Mouse (Mus musculus) limb, embryonic 15.5 days (tissue): Measurements from ENCODE around the gene Dnajb12. TPM values are rescaled to one million over a fixed set of nuclear protein-coding genes. Genes with fewer than 3 reads are reported as not detected.

Source experiments
- ATAC-seq: fragments of 200-750 bp; cut with Nextera tagmentation; 2 replicates; pipeline ENCODE4 v1.8.0; 2017; ENCODE audit warnings: low read depth, moderate TSS enrichment; ENCODE audit not compliant: insufficient number of reproducible peaks, low FRiP score, low TSS enrichment
- H3K27ac ChIP-seq: fragments of 300-500 bp; sonication (generic); 2 replicates; pipeline ENCODE4 v1.5.1; 2015; ENCODE audit warnings: moderate library complexity, mild to moderate bottlenecking, inconsistent platforms
- H3K27me3 ChIP-seq: fragments of 300-500 bp; sonication (generic); 2 replicates; pipeline ENCODE4 v1.6.1; 2015; ENCODE audit warnings: inconsistent platforms
- H3K36me3 ChIP-seq: fragments of 300-500 bp; sonication (generic); 2 replicates; pipeline ENCODE4 v1.6.1; 2015; ENCODE audit warnings: inconsistent platforms
- H3K4me1 ChIP-seq: fragments of 300-500 bp; sonication (generic); 2 replicates; pipeline ENCODE4 v1.6.1; 2015; ENCODE audit warnings: inconsistent platforms
- H3K4me2 ChIP-seq: fragments of 300-500 bp; sonication (generic); 2 replicates; pipeline ENCODE4 v1.6.1; 2015; ENCODE audit warnings: mild to moderate bottlenecking, inconsistent platforms
- H3K4me3 ChIP-seq: fragments of 300-500 bp; sonication (generic); 2 replicates; pipeline ENCODE4 v1.5.1; 2015; ENCODE audit warnings: mild to moderate bottlenecking, inconsistent platforms
- H3K9ac ChIP-seq: fragments of 300-500 bp; sonication (generic); 2 replicates; pipeline ENCODE4 v1.6.1; 2015; ENCODE audit warnings: inconsistent platforms
- H3K9me3 ChIP-seq: fragments of 300-500 bp; sonication (generic); 2 replicates; pipeline ENCODE4 v1.6.1; 2016; ENCODE audit warnings: inconsistent platforms
- WGBS: fragments of 180-500 bp; shearing (Covaris S2); methylation state at CpG from one replicate; pipeline ENCODE4 v1.1.7; 2015; 5-methylcytosine and 5-hydroxymethylcytosine counted together
- polyA plus RNA-seq: library from polyadenylated mRNA; unstranded; fragments of >200 nt; fragmentation: Nextera tagmentation; extraction: Ambion mirVana; gene quantifications from 2 replicates; pipeline ENCODE4 v1.2.1, GENCODE M21; 2015

Gene Dnajb12
- polyA plus RNA-seq, 1 experiment from 2014 or later: 19.5 TPM

DNA sequence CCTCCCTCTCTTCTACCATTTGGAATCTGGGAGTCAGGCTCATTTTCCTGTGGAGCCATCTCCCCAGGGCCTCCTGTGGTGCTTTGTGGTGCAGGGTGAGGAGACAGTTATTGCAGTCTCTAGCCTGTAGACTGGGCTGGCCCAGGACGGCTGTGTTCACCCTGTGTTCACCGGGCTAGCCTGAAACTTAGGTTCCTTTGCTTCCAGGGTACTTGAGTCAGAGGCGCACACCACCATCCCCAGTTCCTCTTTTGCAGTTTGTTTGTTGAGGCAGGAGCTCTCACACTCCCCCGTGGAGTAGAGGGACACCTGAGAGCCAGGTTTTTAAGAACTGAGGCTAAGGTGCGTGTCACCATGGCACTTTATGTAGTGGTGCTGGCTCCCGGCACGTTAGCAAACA, 10.0 kb downstream of the Dnajb12 start:
- peaks cover 52% of the 10 kb centered on the region for H3K36me3 ChIP-seq
- WGBS: 84% methylated on average over 7 of the region's 7 CpGs
- no peaks in the 10 kb centered on the region for H3K27me3 ChIP-seq
- H3K4me1 ChIP-seq: peaks cover 8% of the 10 kb centered on the region; the same call in 1 of the 2 replicates
- no peak overlapping the region for H3K4me2 ChIP-seq
- no peaks in the 10 kb centered on the region for H3K9me3 ChIP-seq
- no peak for ATAC-seq
- no peak overlapping the region for H3K9ac ChIP-seq
- H3K27ac ChIP-seq: no peak overlapping the region
- no peak overlapping the region for H3K4me3 ChIP-seq

DNA sequence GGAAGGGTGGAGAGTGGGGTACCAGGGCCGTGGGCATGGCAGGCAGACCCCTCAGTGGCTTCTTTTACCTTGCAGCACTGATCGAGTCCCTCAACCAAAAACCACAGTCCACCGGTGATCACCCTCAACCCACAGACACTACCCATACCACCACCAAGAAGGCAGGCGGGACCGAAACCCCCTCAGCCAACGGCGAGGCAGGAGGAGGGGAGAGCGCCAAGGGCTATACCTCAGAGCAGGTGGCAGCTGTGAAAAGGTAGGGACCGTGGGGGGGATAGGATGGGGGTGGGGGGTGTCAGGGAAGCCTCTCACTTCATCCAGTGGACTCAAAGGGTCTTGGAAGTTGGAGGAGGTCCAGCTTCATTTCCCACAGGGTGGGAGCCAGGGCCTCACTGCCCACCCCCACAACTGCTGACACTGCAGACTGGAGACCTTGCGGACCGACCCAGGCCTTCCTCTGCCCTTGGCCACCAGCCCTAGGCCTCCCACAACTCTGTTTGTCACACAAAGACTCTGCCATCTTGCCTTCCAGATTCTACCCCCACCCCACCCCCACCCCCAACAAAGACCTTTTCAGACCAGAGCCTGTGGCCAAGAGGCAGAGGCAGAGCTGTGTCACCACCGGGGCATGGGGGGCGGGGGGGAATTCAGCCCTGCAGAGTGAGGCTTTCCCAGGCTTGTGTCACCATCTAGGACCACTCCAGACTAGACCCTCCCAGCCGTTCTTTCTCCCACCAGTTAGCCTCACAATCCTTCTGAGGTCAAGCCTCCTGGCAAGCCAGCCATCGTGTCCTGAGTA, 10.8 kb downstream of the Dnajb12 start:
- Histone ChIP-seq H3K27me3 (no peaks in the 10 kb centered on the region), H3K36me3 (peaks cover 54% of the 10 kb centered on the region), H3K9me3 (no peaks in the 10 kb centered on the region), H3K4me3 (no peak overlapping the region), H3K4me1 (peaks cover 14% of the 10 kb centered on the region), H3K4me2 (no peak overlapping the region), H3K9ac (no peak overlapping the region), H3K27ac (no peak overlapping the region)
- no peak for ATAC-seq
- WGBS: 84% methylated on average over 15 of the region's 15 CpGs

DNA sequence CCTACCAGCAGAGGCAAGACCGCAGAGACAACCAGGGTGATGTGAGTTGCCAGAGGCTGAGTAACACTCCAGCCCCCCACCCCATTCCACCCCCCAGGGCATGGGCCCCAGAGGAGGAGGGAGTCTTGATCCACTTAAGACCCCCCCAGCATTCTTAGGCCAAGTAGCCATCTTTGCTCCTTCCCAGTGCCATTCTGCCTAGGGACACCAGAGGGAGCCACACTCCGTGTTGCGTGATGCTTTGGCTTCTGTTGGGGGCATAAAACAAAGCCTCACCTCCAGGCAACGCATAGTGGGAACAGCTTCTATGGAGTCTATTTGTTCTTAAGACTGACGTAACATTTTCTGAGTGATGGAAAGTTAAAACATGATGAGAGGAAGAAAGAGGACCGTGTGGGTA, 13.6 kb downstream of the Dnajb12 start:
- no peak overlapping the region for H3K4me2 ChIP-seq
- H3K4me3 ChIP-seq: no peak overlapping the region
- no peaks in the 10 kb centered on the region for H3K27me3 ChIP-seq
- no peaks in the 10 kb centered on the region for H3K9me3 ChIP-seq
- ATAC-seq: no peak
- H3K36me3 ChIP-seq: peaks cover 75% of the 10 kb centered on the region
- no peak overlapping the region for H3K9ac ChIP-seq
- peaks cover 28% of the 10 kb centered on the region for H3K4me1 ChIP-seq
- 32% methylated on average over 6 of the region's 6 CpGs for WGBS
- H3K27ac ChIP-seq: no peak overlapping the region

DNA sequence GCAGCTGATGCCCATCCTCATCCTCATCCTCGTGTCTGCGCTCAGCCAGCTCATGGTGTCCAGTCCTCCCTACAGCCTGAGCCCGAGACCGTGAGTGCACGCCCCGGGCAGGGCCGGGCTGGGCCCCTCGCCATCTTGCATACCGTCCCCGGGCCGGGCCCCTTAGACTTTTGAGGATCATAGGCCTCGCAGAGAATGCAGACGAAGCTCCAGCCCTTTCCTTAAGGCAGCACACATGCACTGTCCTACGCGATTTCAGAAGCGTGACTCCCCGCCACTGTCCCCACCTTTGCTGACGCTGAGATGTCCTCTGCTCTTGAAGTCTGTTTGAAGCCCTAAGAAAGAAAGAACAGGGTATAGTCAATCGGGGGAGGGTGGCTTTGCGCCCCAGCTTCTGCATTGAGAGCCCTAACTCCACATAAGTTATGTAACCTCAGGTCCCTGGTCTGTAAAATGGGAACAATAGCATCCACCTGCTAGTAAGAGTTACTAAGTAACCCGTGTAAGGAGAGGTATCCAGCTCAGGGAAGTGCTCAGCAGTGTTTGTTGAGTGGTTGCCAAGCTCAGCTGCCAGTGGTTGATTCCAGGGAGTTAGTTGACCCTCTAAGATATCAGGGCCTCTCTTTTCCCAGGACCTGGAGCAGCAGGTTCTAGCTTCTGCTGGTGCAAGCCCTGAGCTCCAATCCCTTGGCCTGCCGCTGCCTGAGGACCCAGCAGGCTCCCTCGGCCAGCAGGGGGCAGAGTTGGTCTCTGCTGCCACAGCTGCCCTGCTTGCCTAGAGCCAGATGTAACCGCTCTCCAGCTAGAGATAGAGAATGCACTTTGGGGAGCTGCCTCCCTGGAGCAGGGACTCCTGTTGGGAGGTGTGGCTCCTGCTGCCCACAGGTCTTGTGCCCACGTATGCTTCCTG, 15.2 kb downstream of the Dnajb12 start:
- Histone ChIP-seq H3K9ac (no peak overlapping the region), H3K27ac (peak overlapping the region; percentile 47)
- no peak for ATAC-seq

DNA sequence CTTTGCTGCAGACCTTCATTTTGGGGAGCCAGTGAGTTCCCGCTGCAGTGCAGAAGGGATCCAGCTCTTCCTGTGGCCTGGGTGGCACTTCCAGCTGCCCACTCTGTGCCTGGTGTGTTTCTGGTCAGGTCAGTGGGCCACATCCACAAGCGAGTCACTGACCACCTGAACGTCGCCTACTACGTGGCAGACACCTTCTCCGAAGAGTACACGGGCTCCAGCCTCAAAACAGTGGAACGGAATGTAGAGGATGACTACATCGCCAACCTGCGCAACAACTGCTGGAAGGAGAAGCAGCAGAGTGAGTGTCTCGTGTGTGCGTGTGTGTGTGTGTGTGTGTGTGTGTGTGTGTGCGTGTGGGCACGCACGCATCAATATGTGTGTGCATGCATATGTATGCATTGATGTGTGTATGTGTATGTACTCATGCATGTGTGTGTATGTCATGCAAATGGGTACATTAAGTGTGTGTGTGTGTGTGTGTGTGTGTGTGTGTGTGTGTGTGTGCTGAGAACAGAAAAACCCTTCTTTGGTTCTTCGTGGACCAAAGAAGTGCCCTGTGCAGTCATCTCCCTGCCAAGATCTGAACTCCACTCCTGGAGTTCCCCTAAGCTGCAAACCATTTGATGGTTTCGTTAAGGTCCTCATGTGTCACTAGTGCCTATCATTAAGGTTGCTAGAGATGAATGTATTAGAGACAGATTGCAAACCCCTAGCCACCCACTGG, 16.3 kb downstream of the Dnajb12 start:
- H3K4me3 ChIP-seq: no peak overlapping the region
- H3K9ac ChIP-seq: 0 out of 2 replicates have a peak overlapping the region, but pooled peaks have one; percentile 7
- H3K9me3 ChIP-seq: no peaks in the 10 kb centered on the region
- peaks cover 54% of the 10 kb centered on the region for H3K4me1 ChIP-seq
- 92% methylated on average over 17 of the region's 17 CpGs for WGBS
- ATAC-seq: no peak
- H3K36me3 ChIP-seq: peaks cover 72% of the 10 kb centered on the region
- no peak overlapping the region for H3K4me2 ChIP-seq
- H3K27me3 ChIP-seq: no peaks in the 10 kb centered on the region
- H3K27ac ChIP-seq: peak overlapping the region; percentile 47

More for the DNA sequence above, 15.2 kb downstream of the Dnajb12 start:
- peaks cover 82% of the 10 kb centered on the region for H3K36me3 ChIP-seq
- peaks cover 43% of the 10 kb centered on the region for H3K4me1 ChIP-seq
- H3K4me2 ChIP-seq: no peak overlapping the region
- H3K9me3 ChIP-seq: no peaks in the 10 kb centered on the region
- no peak overlapping the region for H3K4me3 ChIP-seq
- H3K27me3 ChIP-seq: no peaks in the 10 kb centered on the region
- WGBS: 81% methylated on average over 25 of the region's 25 CpGs

DNA sequence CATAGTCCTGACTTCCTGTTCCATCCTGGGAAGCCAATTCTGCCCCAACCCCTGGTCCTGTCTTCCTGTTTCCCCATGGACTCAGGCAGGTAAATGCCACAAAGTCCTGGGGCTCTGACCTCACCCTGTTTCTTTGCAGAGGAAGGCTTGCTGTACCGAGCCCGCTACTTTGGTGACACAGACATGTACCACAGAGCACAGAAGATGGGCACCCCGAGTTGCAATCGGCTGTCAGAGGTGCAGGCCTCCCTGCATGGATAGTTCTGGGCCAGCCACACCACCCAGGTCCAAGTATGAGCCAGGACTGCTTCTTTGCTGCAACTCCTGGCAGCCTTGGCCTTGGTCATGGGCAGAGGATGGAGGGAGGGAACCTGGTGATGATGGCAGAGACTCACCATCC, 16.9 kb downstream of the Dnajb12 start:
- ATAC-seq: no peak
- Histone ChIP-seq H3K4me2 (no peak overlapping the region), H3K4me1 (peaks cover 60% of the 10 kb centered on the region), H3K9me3 (no peaks in the 10 kb centered on the region), H3K27ac (peak overlapping the region; percentile 75; the same call in 1 of the 2 replicates), H3K9ac (no peak overlapping the region), H3K27me3 (no peaks in the 10 kb centered on the region), H3K36me3 (peaks cover 67% of the 10 kb centered on the region), H3K4me3 (no peak overlapping the region)
- 100% methylated on average over 4 of the region's 4 CpGs for WGBS

DNA sequence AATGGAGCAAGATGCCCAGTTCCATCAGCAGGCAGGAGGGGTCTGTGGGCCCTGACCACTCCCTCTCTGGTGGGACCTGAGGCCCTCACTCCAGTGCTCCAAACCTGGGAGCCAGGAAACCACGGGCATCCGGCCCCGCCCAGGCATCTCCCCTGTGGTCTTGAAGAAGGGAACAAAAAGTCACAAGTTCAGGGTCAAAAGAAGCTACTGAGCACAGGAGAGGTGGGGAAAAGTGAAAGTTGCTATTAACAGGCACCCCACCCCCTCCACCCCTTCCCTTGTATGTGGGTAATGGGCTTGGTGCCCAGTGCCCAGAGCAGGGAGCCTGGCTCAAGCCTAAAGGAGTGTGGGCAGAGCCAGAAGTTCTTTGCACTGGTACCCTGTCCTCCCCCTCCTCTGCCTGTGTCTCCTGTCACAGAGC, 17.6 kb downstream of the Dnajb12 start:
- H3K27ac ChIP-seq: peak overlapping the region; percentile 75
- no peak for ATAC-seq
- H3K4me1 ChIP-seq: peaks cover 67% of the 10 kb centered on the region
- no peak overlapping the region for H3K9ac ChIP-seq
- H3K4me2 ChIP-seq: no peak overlapping the region
- no peaks in the 10 kb centered on the region for H3K27me3 ChIP-seq
- WGBS: 65% methylated on average over 3 of the region's 3 CpGs
- H3K9me3 ChIP-seq: no peaks in the 10 kb centered on the region
- H3K4me3 ChIP-seq: no peak overlapping the region
- H3K36me3 ChIP-seq: peaks cover 60% of the 10 kb centered on the region

DNA sequence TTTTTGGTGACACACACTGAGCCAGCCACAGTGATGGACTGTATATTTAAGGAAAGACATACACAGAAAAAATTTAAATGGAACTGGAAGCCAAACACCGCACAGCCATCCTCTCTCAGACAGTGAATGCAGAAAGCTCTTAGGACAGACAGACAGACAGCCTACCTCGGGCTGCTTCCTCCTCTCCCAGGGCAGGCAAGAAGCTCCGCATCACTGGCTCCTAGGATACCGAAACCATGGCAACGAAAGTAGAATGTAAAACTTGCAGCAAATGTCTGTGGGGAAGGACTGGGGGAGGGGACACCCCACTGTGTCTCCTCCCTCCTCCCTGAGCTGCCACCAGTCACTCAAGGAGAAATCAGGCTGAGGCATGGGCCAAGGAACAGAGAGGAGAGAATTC, 18.2 kb downstream of the Dnajb12 start:
- Histone ChIP-seq H3K36me3 (peaks cover 54% of the 10 kb centered on the region), H3K9me3 (no peaks in the 10 kb centered on the region), H3K27ac (peak overlapping the region; percentile 75), H3K4me2 (no peak overlapping the region), H3K4me1 (peaks cover 73% of the 10 kb centered on the region), H3K9ac (no peak overlapping the region), H3K27me3 (no peaks in the 10 kb centered on the region), H3K4me3 (no peak overlapping the region)
- 42% methylated on average over 5 of the region's 5 CpGs for WGBS
- no peak for ATAC-seq

DNA sequence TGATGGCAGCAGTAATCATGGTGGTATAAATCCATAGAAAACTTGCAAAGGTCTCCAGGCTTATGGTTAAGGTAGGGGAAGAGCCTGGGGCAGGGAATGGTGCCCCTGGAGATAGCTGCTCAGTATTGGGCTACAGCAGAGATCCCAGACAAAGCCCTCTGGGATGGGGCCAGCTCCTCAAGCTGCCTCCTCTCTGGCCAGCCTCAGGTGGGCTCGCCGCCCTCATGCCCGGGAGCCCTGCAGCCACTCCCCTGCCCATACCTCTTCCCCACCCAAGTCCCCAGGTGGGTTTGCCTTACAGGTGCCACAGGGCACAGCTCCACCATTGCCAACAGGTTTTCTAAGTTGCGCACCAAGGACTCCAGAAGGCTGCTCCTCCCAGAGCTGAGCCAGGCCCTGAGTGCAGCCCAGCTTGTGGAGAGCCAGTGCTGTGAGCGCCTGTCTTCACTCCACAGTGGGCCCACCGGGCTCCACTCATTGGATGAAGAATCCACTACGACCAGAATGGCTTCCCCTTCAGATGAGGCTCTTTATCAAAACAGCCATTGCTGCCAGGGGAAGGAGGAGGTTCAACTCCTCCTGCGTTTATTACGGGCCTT, 18.9 kb downstream of the Dnajb12 start:
- H3K9me3 ChIP-seq: no peaks in the 10 kb centered on the region
- peak overlapping the region; percentile 94 for H3K27ac ChIP-seq
- no peaks in the 10 kb centered on the region for H3K27me3 ChIP-seq
- H3K4me3 ChIP-seq: no peak overlapping the region
- peaks cover 81% of the 10 kb centered on the region for H3K4me1 ChIP-seq
- H3K4me2 ChIP-seq: no peak overlapping the region
- WGBS: 64% methylated on average over 9 of the region's 9 CpGs
- no peak overlapping the region for H3K9ac ChIP-seq
- ATAC-seq: no peak
- H3K36me3 ChIP-seq: peaks cover 50% of the 10 kb centered on the region

DNA sequence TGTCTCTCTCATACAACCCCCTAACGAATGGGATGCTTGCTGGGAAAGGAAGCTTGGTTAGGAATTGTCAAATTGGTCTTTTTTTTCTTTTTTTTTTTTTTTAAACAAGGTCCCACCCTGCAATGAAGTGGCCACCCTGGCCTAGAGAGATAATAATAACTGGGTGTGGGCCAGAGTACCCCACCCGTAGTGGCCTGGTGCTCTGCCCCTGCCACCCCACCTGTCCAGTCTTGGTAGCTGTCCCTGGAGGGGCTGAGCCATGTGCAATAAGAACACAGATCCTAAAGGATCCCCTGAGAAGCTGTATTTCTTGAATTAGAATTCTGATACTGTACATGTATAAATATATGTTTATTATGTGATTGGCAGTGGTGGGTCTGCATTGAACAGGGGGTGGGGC, 19.6 kb downstream of the Dnajb12 start:
- peaks cover 87% of the 10 kb centered on the region for H3K4me1 ChIP-seq
- H3K9ac ChIP-seq: no peak overlapping the region
- peak overlapping the region; percentile 94 for H3K27ac ChIP-seq
- H3K36me3 ChIP-seq: peaks cover 44% of the 10 kb centered on the region
- peak overlapping the region; percentile 38 for H3K4me2 ChIP-seq
- 44% methylated on average over 2 of the region's 2 CpGs for WGBS
- no peaks in the 10 kb centered on the region for H3K9me3 ChIP-seq
- no peak overlapping the region; the same call in 1 of the 2 replicates for H3K4me3 ChIP-seq
- no peak for ATAC-seq
- H3K27me3 ChIP-seq: no peaks in the 10 kb centered on the region
